Mouse (Mus musculus) heart, embryonic 11.5 days (tissue): ENCODE data around the gene Ccdc155. TPM values are rescaled to one million over a fixed set of nuclear protein-coding genes. Genes with fewer than 3 reads are reported as not detected.

ENCODE experiments used
- ATAC-seq: fragments of 200-750 bp; cut with Nextera tagmentation; replicated peaks from 2 replicates; pipeline ENCODE4 v1.8.0; 2017; ENCODE audit warnings: moderate library complexity; ENCODE audit not compliant: insufficient number of reproducible peaks, low FRiP score, low TSS enrichment
- H3K27ac ChIP-seq: fragments of 300-500 bp; sonication (generic); 2 replicates; pipeline ENCODE4 v1.5.1; 2014; ENCODE audit warnings: mild to moderate bottlenecking, low read depth, low read length
- H3K27me3 ChIP-seq: fragments of 300-500 bp; sonication (generic); 2 replicates; pipeline ENCODE4 v1.6.1; 2014; ENCODE audit warnings: mild to moderate bottlenecking, low read length, mixed read lengths; ENCODE audit not compliant: control insufficient read depth, insufficient read depth
- H3K36me3 ChIP-seq: fragments of 300-500 bp; sonication (generic); 2 replicates; pipeline ENCODE4 v1.6.1; 2014; ENCODE audit warnings: mild to moderate bottlenecking, low read length, moderate library complexity, mixed read lengths; ENCODE audit not compliant: control insufficient read depth, insufficient read depth
- H3K4me1 ChIP-seq: fragments of 300-500 bp; sonication (generic); 2 replicates; pipeline ENCODE4 v1.6.1; 2014; ENCODE audit warnings: low read length; ENCODE audit not compliant: control insufficient read depth, insufficient read depth
- H3K4me2 ChIP-seq: fragments of 300-500 bp; sonication (generic); 2 replicates; pipeline ENCODE4 v1.6.1; 2014; ENCODE audit warnings: mild to moderate bottlenecking, moderate library complexity
- H3K4me3 ChIP-seq: fragments of 300-500 bp; sonication (generic); 2 replicates; pipeline ENCODE4 v1.5.1; 2014; ENCODE audit warnings: low read depth, low read length
- H3K9ac ChIP-seq: fragments of 300-500 bp; sonication (generic); 2 replicates; pipeline ENCODE4 v1.6.1; 2014; ENCODE audit warnings: mild to moderate bottlenecking, low read depth, low read length, moderate library complexity
- H3K9me3 ChIP-seq: fragments of 300-500 bp; sonication (generic); replicated peaks from 2 replicates; pipeline ENCODE4 v1.6.1; 2016; ENCODE audit warnings: low read length; ENCODE audit not compliant: control insufficient read depth
- WGBS: fragments of 180-500 bp; shearing (Covaris S2); extraction: QIAGEN DNeasy Blood & Tissue Kit; methylation state at CpG from one replicate; pipeline ENCODE4 v1.1.7; 2014; ENCODE audit not compliant: insufficient replicate concordance; 5-methylcytosine and 5-hydroxymethylcytosine counted together
- polyA plus RNA-seq: library from polyadenylated mRNA; unstranded; fragments of >200 nt; fragmentation: Nextera tagmentation; extraction: Ambion mirVana; gene quantifications from 2 replicates; pipeline ENCODE4 v1.2.1, GENCODE M21; 2014

Ccdc155 gene
- polyA plus RNA-seq, 1 experiment from 2014 or later: 0.70 TPM

- peaks cover 49% of the 10 kb centered on the region for H3K36me3 ChIP-seq
- no peak overlapping the region for H3K4me2 ChIP-seq
- H3K9me3 ChIP-seq: no peaks in the 10 kb centered on the region
- H3K4me1 ChIP-seq: peaks cover 34% of the 10 kb centered on the region
- no peak overlapping the region for H3K9ac ChIP-seq
- H3K4me3 ChIP-seq: no peak overlapping the region
- ATAC-seq: no peak
- WGBS: 86% methylated on average over 12 of the region's 12 CpGs
- no peak overlapping the region for H3K27ac ChIP-seq
- H3K27me3 ChIP-seq: no peaks in the 10 kb centered on the region
Measured at GRCm38 (mm10) chr7:45231192-45231591, 26.5 kb upstream of the Ccdc155 start.

GRCm38 (mm10) chr7:45229459-45230203 lies 24.9 kb upstream of the Ccdc155 start:
- Histone ChIP-seq H3K4me1 (peaks cover 23% of the 10 kb centered on the region), H3K27ac (no peak overlapping the region), H3K4me2 (no peak overlapping the region), H3K4me3 (no peak overlapping the region), H3K9me3 (no peaks in the 10 kb centered on the region), H3K9ac (no peak overlapping the region), H3K27me3 (no peaks in the 10 kb centered on the region), H3K36me3 (peaks cover 61% of the 10 kb centered on the region)
- no peak for ATAC-seq
- WGBS: 83% methylated on average over 7 of the region's 7 CpGs

- 88% methylated on average over 8 of the region's 8 CpGs for WGBS
- ATAC-seq: no peak
- no peaks in the 10 kb centered on the region for H3K9me3 ChIP-seq
Measured at GRCm38 (mm10) chr7:45229046-45229445, 24.4 kb upstream of the Ccdc155 start.

GRCm38 (mm10) chr7:45228548-45228947 lies 23.9 kb upstream of the Ccdc155 start:
- 85% methylated on average over 18 of the region's 18 CpGs for WGBS
- H3K36me3 ChIP-seq: peaks cover 66% of the 10 kb centered on the region
- no peak for ATAC-seq

More at GRCm38 (mm10) chr7:45229046-45229445, 24.4 kb upstream of the Ccdc155 start:
- Histone ChIP-seq H3K27me3 (no peaks in the 10 kb centered on the region), H3K4me3 (no peak overlapping the region), H3K9ac (no peak overlapping the region), H3K4me2 (no peak overlapping the region), H3K4me1 (peaks cover 18% of the 10 kb centered on the region), H3K36me3 (peaks cover 63% of the 10 kb centered on the region), H3K27ac (no peak overlapping the region)

GRCm38 (mm10) chr7:45226421-45226820 lies 21.7 kb upstream of the Ccdc155 start:
- H3K4me2 ChIP-seq: no peak overlapping the region
- H3K27me3 ChIP-seq: no peaks in the 10 kb centered on the region
- no peak overlapping the region for H3K9ac ChIP-seq
- 93% methylated on average over 5 of the region's 5 CpGs for WGBS
- ATAC-seq: no peak
- no peaks in the 10 kb centered on the region for H3K9me3 ChIP-seq
- no peaks in the 10 kb centered on the region for H3K4me1 ChIP-seq
- peaks cover 64% of the 10 kb centered on the region for H3K36me3 ChIP-seq
- H3K4me3 ChIP-seq: no peak overlapping the region
- H3K27ac ChIP-seq: no peak overlapping the region

More at GRCm38 (mm10) chr7:45228548-45228947, 23.9 kb upstream of the Ccdc155 start:
- no peak overlapping the region for H3K9ac ChIP-seq
- no peaks in the 10 kb centered on the region for H3K9me3 ChIP-seq
- no peak overlapping the region for H3K4me2 ChIP-seq
- H3K4me1 ChIP-seq: peaks cover 13% of the 10 kb centered on the region
- no peaks in the 10 kb centered on the region for H3K27me3 ChIP-seq
- no peak overlapping the region for H3K27ac ChIP-seq
- H3K4me3 ChIP-seq: no peak overlapping the region

- Histone ChIP-seq H3K36me3 (peaks cover 70% of the 10 kb centered on the region), H3K27ac (no peak overlapping the region), H3K4me3 (no peak overlapping the region), H3K9me3 (no peaks in the 10 kb centered on the region), H3K27me3 (no peaks in the 10 kb centered on the region), H3K4me1 (no peaks in the 10 kb centered on the region), H3K9ac (no peak overlapping the region), H3K4me2 (no peak overlapping the region)
- ATAC-seq: no peak
- 92% methylated on average over 7 of the region's 7 CpGs for WGBS
Measured at GRCm38 (mm10) chr7:45224826-45225225, 20.1 kb upstream of the Ccdc155 start.

GRCm38 (mm10) chr7:45221680-45222079 lies 17.0 kb upstream of the Ccdc155 start:
- no peak for ATAC-seq
- peaks cover 62% of the 10 kb centered on the region for H3K36me3 ChIP-seq
- WGBS: 75% methylated on average over 2 of the region's 2 CpGs
- no peak overlapping the region for H3K27ac ChIP-seq
- peaks cover 14% of the 10 kb centered on the region for H3K4me1 ChIP-seq
- no peaks in the 10 kb centered on the region for H3K9me3 ChIP-seq
- no peak overlapping the region for H3K4me3 ChIP-seq
- H3K27me3 ChIP-seq: no peaks in the 10 kb centered on the region
- no peak overlapping the region; the same call in 1 of the 2 replicates for H3K9ac ChIP-seq
- no peak overlapping the region for H3K4me2 ChIP-seq

- Histone ChIP-seq H3K36me3 (peaks cover 32% of the 10 kb centered on the region), H3K4me3 (peak overlapping the region; percentile 86), H3K4me2 (peak overlapping the region; percentile 88), H3K9ac (peak overlapping the region; percentile 99), H3K9me3 (no peaks in the 10 kb centered on the region), H3K27me3 (peaks cover 5% of the 10 kb centered on the region), H3K27ac (peak overlapping the region; percentile 97), H3K4me1 (peaks cover 17% of the 10 kb centered on the region)
- under 1% methylated on average over 12 of the region's 13 CpGs for WGBS
- ATAC-seq: peak; percentile 74
Measured at GRCm38 (mm10) chr7:45216442-45217183, 11.9 kb upstream of the Ccdc155 start.
